Mouse (Mus musculus) spleen, adult 2 months (tissue): ENCODE results near the gene Mthfd2l.

Experiments used
- CTCF ChIP-seq: fragments of 200-500 bp; IDR thresholded peaks from 2 replicates; pipeline ENCODE4 v1.5.1; 2011; ENCODE audit warnings: mild to moderate bottlenecking, inconsistent platforms; ENCODE audit not compliant: insufficient read depth, insufficient read length, insufficient replicate concordance; ENCODE audit errors: extremely low read depth
- POLR2A ChIP-seq: fragments of 200-500 bp; IDR thresholded peaks from 2 replicates; pipeline ENCODE4 v1.6.1; 2011; ENCODE audit warnings: low read depth, low read length, inconsistent platforms

DNA sequence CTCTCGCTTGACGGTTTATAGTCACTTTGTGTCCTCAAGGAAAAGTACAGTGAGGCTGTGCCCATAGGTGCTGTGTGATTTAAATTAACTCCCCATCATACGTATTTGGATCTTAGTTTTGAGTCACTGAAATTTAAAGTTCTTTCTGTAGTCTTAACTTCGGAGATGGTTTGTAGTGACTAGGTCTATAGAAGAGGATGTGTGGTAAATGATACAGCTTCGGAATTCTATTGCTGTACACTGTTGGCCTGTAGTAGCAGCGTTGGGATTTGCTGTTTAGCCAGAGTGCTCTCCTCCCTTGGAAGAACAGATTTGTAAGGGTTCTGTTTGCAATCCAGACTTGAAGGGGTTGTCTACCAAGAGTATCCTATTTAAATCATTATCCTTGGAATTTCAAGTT lies 994 bp downstream of the Mthfd2l start:
- TF ChIP-seq CTCF, result no peak
- no peak for TF ChIP-seq POLR2A
